Mouse (Mus musculus) left cerebral cortex, postnatal 25 days (tissue): Measurements from ENCODE around the gene Tcp1. TPM values are rescaled to one million over a fixed set of nuclear protein-coding genes. Genes with fewer than 3 reads are reported as not detected.
"Not testable (repeated sequence)": the region's sequence is repeated elsewhere in the genome, so short reads cannot be mapped to it uniquely, and the experiment has no call there.

ENCODE experiments used
- DNase-seq, 2 experiments: peaks; one replicate each; pipeline ENCODE4 v3.0.0; 2022; ENCODE audit warnings: low spot score in 2 of 2, mixed read lengths in 1 of 2
- intact Hi-C: fragments of 180-260 bp; cut with DNase I; formaldehyde crosslinking; loops from one replicate; pipeline ENCODE4 v1.15.1; 2025
- total RNA-seq, 2 experiments: library from RNA; stranded (reverse); gene quantifications; 2 replicates each; pipeline ENCODE4 v1.2.3; 2021

The Tcp1 gene
- total RNA-seq, 2 experiments from 2014 or later = 210 to 217 TPM

DNA sequence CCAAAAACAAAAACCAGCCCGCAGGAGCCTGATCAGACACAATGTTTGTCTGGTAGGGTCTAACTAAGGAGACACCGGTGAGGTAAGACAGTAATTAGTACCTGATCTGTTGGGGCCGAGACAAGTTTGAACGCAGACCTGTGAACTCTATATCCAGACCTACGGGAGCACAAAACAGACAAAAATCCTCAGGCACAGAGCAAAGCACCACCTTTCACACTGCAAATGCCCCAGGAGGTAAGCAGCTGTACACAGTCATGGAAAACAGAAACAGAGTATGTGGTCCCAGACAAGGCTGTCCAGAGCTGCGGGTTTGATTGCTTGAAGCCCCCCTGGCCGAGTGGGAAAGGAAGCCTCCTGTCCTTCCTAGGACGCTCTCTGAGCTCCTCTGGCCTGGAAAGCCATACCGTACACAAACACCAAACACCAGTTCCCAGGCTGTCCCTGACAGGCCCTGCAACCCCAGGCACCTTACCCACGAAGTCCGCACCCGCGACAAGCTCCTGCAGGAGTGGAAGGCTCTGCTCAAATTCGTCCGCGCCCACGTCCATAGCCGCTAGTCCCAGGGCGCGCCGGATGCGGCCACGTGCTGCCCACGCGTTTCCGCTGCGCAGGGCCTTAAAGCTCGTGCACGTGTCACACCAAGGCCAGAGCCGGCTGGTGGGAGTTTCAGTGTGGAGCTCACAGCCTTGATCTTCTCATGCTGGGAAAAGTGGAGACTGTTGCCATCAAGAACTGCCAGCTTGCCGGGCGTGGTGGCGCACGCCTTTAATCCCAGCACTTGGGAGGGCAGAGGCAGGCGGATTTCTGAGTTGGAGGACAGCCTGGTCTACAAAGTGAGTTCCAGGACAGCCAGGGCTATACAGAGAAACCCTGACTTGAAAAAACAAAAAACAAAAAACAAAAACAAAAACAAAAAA is 5.9 kb upstream of the Tcp1 start, which contains the start of gene Pnldc1:
TSS of gene Pnldc1 (minus strand) at position 870 of the 920 bp plus-strand sequence.
- DNase-seq = no peak
- intact Hi-C loops = no loop called here

DNA sequence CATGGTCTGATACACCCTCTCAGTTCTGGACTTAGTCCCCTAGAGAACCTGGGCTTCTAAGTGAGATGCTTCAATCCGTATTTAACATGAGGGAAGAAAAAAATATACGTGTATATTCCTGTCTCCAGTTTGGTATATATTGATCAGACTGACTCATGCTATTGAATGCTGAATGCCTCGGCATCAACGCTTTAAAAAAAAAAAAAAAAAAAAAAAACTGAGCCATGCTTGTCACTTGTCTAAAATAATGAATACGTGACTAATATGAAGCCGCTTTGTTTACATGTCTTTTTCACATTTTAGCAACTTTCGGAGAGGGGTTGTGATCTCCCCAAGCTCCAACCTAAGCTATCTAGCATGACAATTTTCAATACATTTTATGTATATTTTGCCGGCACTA is 5.1 kb upstream of the Tcp1 start:
- intact Hi-C loops = no loop called here
- no peak for DNase-seq

DNA sequence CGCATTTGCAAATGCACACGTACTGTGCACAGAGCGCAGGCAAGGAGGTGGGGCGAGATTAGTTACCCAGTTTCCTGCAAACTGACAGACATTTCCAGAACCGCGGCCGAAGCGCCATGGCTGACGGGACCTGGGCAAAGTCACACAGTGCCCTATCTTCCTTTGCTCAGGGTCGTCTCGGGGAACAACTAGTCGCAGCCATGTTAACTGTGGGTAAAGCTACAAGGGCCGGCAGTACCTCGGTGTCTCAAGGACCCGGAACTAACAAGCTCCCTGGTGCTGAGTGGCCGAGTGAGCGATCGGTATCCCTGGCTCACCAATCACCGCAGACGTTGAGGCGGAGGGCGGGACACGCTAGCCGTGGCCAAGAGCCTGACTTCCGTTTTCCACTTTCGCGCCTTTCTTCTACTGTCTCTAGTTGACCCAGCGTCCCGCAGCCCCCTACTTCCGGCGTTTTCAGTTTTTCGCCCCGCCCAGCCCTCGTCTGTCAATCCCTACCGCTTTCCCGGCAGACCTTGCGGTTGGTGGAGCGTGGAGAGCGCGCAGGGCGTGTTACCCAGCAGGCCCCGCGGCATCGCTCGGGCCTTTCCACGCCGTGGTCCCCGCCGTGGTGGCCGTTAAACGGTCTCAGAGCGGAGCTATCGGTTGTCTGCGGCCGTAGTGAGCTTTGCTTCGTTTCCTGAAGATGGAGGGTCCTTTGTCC is 531 bp downstream of the Tcp1 start, which contains the start of gene Mrpl18:
TSS of gene Mrpl18 (minus strand) at position 465 of the 703 bp plus-strand sequence.
- intact Hi-C loops = loop anchor here (5.0 kb wide), 2 partner anchors 46 to 76 kb away; partner anchors contain the start of genes Acat2 and Wtap
- peak; percentile 99 to 100 for DNase-seq

GRCm38 (mm10) chr17:12916588-12917380 is 1.3 kb downstream of the Tcp1 start:
- intact Hi-C loops = loop anchor here (5.0 kb wide), 2 partner anchors 46 to 76 kb away; partner anchors contain the start of genes Acat2 and Wtap
- DNase-seq = peak; percentile 54 to 56

DNA sequence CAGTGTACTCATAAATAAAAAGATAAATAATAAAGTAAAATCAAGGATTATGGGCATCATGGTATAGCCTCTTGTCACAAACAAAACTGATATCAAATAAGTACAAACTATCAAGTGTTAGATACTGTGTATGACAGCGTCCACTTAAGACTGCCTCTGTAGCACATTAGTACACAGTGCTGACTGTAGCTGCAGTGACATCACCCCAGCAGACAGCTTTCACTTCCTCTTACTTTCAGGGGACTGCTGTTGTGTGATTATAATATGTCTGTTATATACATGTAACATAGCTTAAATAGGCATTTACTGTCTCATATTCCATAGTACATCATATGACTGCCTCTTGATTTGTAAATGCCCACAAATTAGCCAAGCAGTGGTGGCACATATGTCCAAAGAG is 5.6 kb downstream of the Tcp1 start:
- no peak for DNase-seq
- intact Hi-C loops = no loop called here

GRCm38 (mm10) chr17:12925001-12925400 is 9.5 kb downstream of the Tcp1 start:
- no peak for DNase-seq
- intact Hi-C loops = no loop called here

GRCm38 (mm10) chr17:12925703-12926180 is 10.2 kb downstream of the Tcp1 start:
- intact Hi-C loops = no loop called here
- DNase-seq = no peak

DNA sequence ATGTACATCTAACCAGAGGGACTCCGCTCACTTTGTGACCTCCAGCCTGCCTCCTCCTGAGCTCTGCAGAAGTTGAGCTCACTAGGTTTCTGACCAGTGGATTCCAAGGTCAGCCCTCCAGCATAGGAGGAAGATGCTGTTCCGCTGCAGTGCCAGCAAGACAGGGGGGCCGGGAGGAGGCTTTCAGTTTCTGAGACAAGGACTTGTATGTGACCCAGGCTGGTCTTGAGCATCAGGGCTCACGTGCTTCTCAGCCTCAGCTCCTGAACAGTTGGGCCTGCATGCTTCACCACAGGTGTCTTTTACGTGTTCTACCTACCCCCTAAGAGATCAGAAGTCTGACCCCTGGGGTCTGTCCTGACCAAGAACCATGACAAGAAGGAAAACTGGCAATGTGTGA is 16.1 kb downstream of the Tcp1 start:
- DNase-seq, intact Hi-C loops: not testable (repeated sequence)

GRCm38 (mm10) chr17:12935719-12936118 is 20.2 kb downstream of the Tcp1 start:
- intact Hi-C loops = no loop called here
- no peak for DNase-seq

DNA sequence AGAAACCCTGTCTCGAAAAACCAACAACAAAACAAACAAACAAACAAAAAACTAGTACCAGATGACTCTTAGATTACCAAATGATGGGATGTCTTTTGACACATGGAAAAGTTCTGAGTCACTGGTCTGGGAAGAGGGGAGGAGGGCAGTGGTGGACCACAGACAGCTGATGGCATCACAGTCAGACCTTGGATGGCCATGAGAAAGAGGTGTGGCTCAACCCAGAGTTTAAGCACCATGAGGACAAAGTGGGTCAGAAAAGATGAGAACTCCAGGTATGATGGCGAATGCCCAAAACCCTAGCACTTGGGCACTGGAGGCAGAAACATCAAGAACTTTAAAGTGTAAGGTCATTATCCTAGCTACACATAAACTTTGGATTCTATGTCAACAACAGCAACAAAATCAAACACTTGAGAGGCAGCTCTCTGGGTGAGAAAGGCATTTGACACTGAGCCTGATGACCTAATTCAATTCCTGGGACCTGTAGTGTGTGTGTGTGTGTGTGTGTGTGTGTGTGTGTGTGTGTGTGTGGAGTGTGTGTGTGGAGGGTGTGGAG is 22.0 kb downstream of the Tcp1 start:
- intact Hi-C loops = no loop called here
- no peak for DNase-seq

DNA sequence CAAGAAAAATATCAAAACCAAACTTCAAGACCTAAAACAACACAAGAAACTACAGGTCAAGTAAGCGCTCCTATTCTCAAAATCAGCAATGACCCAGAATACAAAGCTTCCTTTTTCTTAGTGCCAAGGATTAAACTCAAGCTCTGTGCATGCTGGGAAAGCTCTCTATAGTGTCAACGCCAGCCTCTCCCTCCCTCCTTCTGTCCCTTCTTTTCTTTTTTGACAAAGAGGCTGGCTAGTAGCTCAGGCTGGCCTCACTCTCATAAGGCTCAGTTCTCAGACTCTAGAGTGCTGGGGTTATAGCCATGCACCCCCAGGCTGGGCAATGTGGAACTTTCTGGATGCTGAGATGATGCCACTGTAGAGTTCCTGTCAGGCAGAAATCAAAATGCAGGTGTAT is 22.6 kb downstream of the Tcp1 start:
- DNase-seq = no peak
- intact Hi-C loops = no loop called here

DNA sequence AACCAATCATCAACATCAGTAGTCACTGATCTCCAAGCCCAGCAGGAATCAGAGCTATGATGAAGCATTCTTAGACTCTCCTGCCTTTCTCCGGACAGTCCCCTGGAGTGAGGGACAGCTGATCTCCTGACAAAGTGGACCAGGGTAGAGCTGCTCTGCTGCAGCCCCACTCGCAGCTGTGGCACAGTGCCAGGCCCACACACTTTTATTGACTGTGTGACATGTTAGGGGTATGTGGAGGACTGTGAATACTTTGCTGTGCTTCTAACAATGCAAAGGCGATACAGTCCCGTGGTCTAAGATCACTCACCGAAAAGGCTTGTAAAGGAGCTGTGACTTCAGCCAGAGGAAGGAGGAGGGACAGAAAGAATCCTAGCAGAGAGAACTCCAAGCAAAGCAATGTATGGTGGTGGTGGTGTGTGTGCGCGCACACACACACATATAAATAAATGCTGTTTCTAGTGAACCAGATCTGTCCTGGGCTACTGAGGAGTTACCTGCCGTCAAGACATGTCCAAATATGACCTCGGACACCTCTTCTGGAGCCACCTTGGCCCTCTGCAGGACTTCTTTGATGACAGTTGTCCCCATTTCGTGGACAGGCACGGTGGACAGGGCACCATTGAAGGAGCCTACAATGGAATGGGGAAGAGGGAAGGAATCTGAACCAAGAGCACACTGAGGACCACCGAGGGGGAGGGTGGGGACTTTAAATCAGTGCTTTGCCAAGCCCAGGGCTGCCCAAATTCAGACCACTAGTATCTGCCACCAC is 24.1 kb downstream of the Tcp1 start:
- intact Hi-C loops, DNase-seq: not testable (repeated sequence)

DNA sequence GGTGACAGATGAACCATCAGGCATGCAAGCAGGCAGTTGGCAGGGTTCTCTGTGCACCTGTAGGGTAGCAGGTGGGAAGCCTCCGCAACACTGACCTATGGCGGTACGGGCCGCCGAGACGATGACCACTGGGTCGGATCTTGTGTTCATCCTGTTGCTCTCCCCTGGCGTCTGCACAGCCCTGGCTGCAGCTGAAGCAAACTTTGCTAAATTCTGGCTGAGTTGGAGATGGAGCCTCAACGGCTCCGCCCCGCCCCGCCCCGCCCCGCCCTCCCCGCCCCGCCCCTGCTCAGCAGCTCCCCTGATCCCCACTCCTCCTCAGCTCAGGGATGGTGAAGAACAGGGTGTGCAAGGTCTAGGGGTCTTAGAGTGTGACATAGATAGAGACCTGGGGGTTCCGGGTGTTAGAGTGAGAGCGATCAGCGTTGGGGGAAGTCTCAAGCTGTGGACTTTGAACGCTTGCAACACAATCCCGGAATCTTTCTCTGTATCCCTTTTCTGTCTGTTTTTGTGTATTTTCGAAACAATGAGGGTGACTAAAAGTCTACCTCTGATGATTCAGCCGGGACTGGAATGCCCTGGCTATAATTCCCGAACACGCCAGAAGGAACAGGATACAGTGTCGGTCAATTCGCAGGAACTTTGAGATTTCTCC is 24.8 kb downstream of the Tcp1 start, which contains the start of gene Acat3:
TSS of gene Acat3 (minus strand) at position 450 of the 655 bp plus-strand sequence.
- no peak for DNase-seq
- intact Hi-C loops = no loop called here

DNA sequence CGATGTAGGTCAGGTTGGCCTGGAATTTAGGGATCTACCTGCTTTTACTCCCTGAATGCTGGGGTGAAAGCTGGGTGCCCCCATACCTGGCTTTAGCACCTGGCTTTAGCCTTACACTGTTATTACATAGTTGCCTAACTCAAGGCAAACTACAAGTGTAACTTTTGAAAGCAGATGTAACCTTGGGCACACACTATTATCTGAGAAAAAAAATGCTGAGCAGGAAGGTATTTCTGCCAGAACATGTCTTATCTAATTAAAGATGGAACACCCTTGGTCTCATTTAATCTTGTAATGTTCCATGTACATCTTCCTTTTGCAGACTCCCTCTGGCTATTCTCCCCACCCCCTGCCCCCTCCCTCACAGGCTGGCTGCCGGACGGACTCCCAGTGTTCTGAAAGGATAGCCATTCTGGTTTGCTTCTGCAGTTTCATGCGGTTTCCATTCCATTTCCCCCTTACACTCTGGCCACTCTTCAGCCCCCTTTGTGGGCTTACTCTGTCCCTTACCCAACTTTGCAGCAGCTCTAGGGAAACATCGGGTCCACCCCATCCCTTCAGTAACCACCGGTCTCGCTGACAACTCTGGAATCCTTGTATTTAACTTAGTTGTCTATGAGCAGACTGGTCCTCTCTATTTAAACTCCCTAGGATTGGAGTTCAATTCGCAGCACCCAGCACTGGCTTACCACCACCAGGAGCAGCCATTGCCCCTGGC is 26.2 kb downstream of the Tcp1 start:
- no peak for DNase-seq
- intact Hi-C loops = no loop called here

DNA sequence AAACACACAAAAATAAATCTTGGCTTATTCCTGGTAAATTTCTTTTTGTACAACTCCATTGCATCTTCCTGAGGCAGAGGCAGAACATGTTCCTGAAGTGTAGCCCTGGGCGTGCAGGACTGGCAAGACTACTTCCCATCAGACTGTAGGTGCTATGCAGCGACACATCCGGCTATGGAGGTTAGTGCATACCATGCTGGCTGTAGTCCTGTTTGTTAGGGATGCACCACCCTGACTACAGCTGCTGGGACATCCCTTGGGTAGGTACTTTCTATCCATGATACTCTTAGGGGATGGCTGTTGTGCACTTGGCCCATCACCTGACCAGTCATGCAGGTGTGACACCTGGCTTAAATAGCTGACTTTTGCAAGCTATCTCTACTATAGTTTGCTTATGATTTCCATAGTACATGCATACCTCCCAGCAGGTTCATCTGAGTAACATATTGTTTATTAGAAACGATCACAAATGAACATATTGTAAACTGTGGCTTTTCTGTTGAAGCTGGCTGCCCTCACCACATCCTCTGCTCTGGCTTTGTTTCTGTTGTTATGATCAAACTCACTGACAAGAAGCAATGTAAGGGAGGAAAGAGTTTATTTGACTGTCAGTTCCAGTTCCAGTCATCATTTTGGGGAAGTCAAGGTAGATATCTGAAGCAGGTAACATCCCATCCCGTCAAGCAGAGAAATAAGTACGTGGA is 27.1 kb downstream of the Tcp1 start:
- intact Hi-C loops = no loop called here
- DNase-seq = no peak

- intact Hi-C loops = no loop called here
- DNase-seq = no peak
Observed at GRCm38 (mm10) chr17:12949669-12950068, 34.2 kb downstream of the Tcp1 start.

DNA sequence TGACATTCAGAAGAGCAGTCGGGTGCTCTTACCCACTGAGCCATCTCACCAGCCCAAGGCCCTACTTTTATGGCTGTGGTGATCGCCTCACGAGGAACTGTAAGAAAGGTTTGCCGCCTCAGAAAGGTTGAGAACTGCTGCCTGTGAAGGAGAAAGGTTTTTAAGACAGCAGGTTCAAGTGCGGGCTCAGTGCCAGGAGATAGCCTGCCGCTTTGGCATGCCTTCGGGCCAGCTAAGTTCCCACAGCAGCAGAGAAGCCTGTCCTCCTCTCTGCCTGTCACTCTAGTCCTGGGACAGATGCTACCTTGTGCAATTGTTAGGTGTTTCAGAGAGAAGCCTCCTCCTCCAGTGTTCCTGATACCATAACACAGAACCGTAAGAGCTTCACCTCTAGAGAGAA is 41.2 kb downstream of the Tcp1 start:
- no peak for DNase-seq
- intact Hi-C loops = no loop called here
